Mouse (Mus musculus): ENCODE measurements around the gene Lrrc43. TPM values are rescaled to one million over a fixed set of nuclear protein-coding genes. Genes with fewer than 3 reads are reported as not detected.

Lrrc43 gene
- polyA plus RNA-seq, 1 experiment from 2014 or later: 0.34 TPM

GRCm38 (mm10) chr5:123522166-123522565 lies 33.1 kb downstream of the Lrrc43 start:
- ATAC-seq (ENCODE audit: low FRiP score): no peak
- peaks cover 28% of the 10 kb centered on the region for H3K4me1 ChIP-seq
- 88% methylated on average over 1 of the region's 1 CpGs for WGBS
- H3K27me3 ChIP-seq: no peaks in the 10 kb centered on the region
- peaks cover 22% of the 10 kb centered on the region for H3K36me3 ChIP-seq
- H3K4me2 ChIP-seq (replicated peaks): no peak overlapping the region
- H3K9ac ChIP-seq: no peak overlapping the region
- H3K27ac ChIP-seq: no peak overlapping the region
- no peak overlapping the region for H3K4me3 ChIP-seq
- H3K9me3 ChIP-seq (replicated peaks): no peaks in the 10 kb centered on the region

GRCm38 (mm10) chr5:123523692-123524392 lies 34.7 kb downstream of the Lrrc43 start, which contains the start of gene Diablo:
Gene Diablo, minus strand, starts transcription at chr5:123524176.
- Histone ChIP-seq H3K9ac (peak within 1 kb of the TSS; percentile 88), H3K4me3 (peak within 1 kb of the TSS; percentile 94), H3K27me3 (no peaks in the 10 kb centered on the region), H3K36me3 (peaks cover 13% of the 10 kb centered on the region), H3K9me3 (replicated peaks) (no peaks in the 10 kb centered on the region), H3K27ac (peak within 1 kb of the TSS; percentile 81), H3K4me2 (replicated peaks) (peak within 1 kb of the TSS; percentile 96), H3K4me1 (peaks cover 28% of the 10 kb centered on the region)
- peak; percentile 98 for ATAC-seq (ENCODE audit: low FRiP score)
- under 1% methylated on average over 77 of the region's 82 CpGs for WGBS

DNA sequence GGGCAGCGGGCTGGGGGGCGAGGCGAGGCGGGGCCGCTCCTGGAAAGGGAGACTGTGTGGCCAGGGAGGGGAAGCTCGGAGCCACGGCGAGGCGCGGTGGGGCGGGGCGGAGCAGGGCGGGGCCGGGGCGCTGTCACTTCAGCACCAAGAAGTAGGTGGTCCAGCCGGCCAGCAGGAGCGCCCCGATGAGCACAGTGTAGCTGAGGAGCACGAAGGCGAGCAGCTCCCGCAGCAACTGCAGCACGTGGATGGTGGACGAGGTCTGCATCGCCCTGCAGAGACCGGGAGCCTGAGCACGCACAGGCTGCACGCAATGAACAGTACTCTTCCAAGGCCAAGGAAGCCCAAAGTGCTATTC lies 35.3 kb downstream of the Lrrc43 start:
- H3K9me3 ChIP-seq (replicated peaks): no peaks in the 10 kb centered on the region
- peak overlapping the region; percentile 96 for H3K4me2 ChIP-seq (replicated peaks)
- WGBS: under 1% methylated on average over 22 of the region's 27 CpGs
- ATAC-seq (ENCODE audit: low FRiP score): peak; percentile 93
- peaks cover 17% of the 10 kb centered on the region for H3K36me3 ChIP-seq
- peak overlapping the region; percentile 59 for H3K9ac ChIP-seq
- H3K27me3 ChIP-seq: no peaks in the 10 kb centered on the region
- H3K4me1 ChIP-seq: peaks cover 28% of the 10 kb centered on the region
- peak overlapping the region; percentile 81 for H3K27ac ChIP-seq
- H3K4me3 ChIP-seq: peak overlapping the region; percentile 94

- H3K27me3 ChIP-seq: no peaks in the 10 kb centered on the region
- H3K27ac ChIP-seq: peak within 1 kb of the TSS; percentile 81
- peaks cover 21% of the 10 kb centered on the region for H3K36me3 ChIP-seq
- peak within 1 kb of the TSS; percentile 94 for H3K4me3 ChIP-seq
- 87% methylated on average over 7 of the region's 7 CpGs for WGBS
- H3K4me2 ChIP-seq (replicated peaks): peak within 1 kb of the TSS; percentile 96
- H3K9me3 ChIP-seq (replicated peaks): no peaks in the 10 kb centered on the region
- no peak for ATAC-seq (ENCODE audit: low FRiP score)
- H3K4me1 ChIP-seq: peaks cover 28% of the 10 kb centered on the region
- peak within 1 kb of the TSS; percentile 59 for H3K9ac ChIP-seq
Observed at GRCm38 (mm10) chr5:123525281-123525680, 36.2 kb downstream of the Lrrc43 start, which contains the start of gene Gm49027. Gene Gm49027, minus strand, starts transcription at chr5:123525488.

DNA sequence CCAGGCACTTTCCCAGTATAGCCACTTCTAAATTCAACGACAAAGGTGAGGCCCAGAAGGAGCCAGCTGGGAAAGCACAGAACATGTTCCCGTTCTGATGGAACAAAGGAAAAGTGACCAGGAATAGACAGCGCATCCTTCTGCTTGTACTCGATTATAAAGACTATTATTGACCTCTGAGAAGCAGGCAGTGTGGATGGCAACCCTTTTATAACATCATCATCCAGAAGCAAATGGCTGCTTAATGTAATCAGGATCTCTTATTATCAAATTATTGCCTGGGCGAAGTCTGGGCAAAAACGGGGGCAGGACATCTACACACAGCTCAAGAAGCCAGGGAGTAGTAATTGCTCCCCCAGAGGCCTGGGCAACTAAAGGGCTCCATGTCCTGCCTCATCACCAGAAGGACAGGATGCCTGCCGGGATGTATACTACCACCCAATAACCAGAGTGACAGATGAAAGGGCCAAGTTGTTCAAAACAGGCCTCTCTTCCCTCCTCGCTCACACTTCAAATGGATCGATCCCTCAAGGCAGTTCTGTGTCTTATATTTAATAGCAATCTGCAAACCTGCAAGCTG lies 36.9 kb downstream of the Lrrc43 start:
- no peak for ATAC-seq (ENCODE audit: low FRiP score)
- 88% methylated on average over 9 of the region's 9 CpGs for WGBS

DNA sequence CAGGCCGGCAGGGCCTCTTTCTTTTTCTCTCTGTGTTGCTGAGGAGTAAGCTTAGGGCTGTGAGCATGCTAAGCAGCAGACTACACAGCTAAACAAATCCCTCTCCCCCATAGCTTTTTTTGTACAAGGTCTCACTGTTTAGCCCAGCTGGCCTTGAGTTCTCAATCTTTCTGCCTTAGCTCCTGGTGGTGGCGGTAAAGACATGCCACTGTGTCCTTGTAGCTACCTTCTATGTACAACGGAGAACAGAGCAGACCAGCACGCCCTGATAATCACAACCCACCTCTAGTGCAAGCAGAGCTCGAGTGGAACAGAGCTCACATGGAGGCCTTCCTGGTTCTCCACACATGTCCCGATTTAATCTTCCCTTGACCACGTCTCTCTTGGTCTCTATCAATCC lies 39.5 kb downstream of the Lrrc43 start:
- ATAC-seq (ENCODE audit: low FRiP score): no peak
- WGBS: 82% methylated on average over 7 of the region's 7 CpGs

More for the DNA sequence above, 36.9 kb downstream of the Lrrc43 start:
- Histone ChIP-seq H3K4me1 (peaks cover 28% of the 10 kb centered on the region), H3K9me3 (replicated peaks) (no peaks in the 10 kb centered on the region), H3K36me3 (peaks cover 28% of the 10 kb centered on the region), H3K9ac (no peak overlapping the region), H3K27ac (no peak overlapping the region), H3K27me3 (no peaks in the 10 kb centered on the region), H3K4me2 (replicated peaks) (no peak overlapping the region), H3K4me3 (no peak overlapping the region)

GRCm38 (mm10) chr5:123530056-123530455 lies 41.0 kb downstream of the Lrrc43 start:
- ATAC-seq (ENCODE audit: low FRiP score): no peak
- no peak overlapping the region for H3K4me3 ChIP-seq
- no peaks in the 10 kb centered on the region for H3K27me3 ChIP-seq
- no peak overlapping the region for H3K4me2 ChIP-seq (replicated peaks)
- no peaks in the 10 kb centered on the region for H3K9me3 ChIP-seq (replicated peaks)
- no peak overlapping the region for H3K9ac ChIP-seq
- peaks cover 67% of the 10 kb centered on the region for H3K36me3 ChIP-seq
- no peaks in the 10 kb centered on the region; the same call in 1 of the 2 replicates for H3K4me1 ChIP-seq
- 91% methylated on average over 8 of the region's 8 CpGs for WGBS
- no peak overlapping the region for H3K27ac ChIP-seq

More for the DNA sequence above, 39.5 kb downstream of the Lrrc43 start:
- H3K36me3 ChIP-seq: peaks cover 55% of the 10 kb centered on the region
- H3K4me1 ChIP-seq: peaks cover 6% of the 10 kb centered on the region
- no peak overlapping the region for H3K9ac ChIP-seq
- no peak overlapping the region for H3K27ac ChIP-seq
- H3K27me3 ChIP-seq: no peaks in the 10 kb centered on the region
- no peak overlapping the region for H3K4me3 ChIP-seq
- H3K9me3 ChIP-seq (replicated peaks): no peaks in the 10 kb centered on the region
- no peak overlapping the region for H3K4me2 ChIP-seq (replicated peaks)

GRCm38 (mm10) chr5:123533801-123534200 lies 44.7 kb downstream of the Lrrc43 start:
- peaks cover 78% of the 10 kb centered on the region for H3K36me3 ChIP-seq
- H3K4me3 ChIP-seq: no peak overlapping the region
- 94% methylated on average over 10 of the region's 10 CpGs for WGBS
- H3K4me2 ChIP-seq (replicated peaks): no peak overlapping the region
- H3K27me3 ChIP-seq: no peaks in the 10 kb centered on the region
- H3K9me3 ChIP-seq (replicated peaks): no peaks in the 10 kb centered on the region
- ATAC-seq (ENCODE audit: low FRiP score): no peak
- no peak overlapping the region for H3K27ac ChIP-seq
- no peaks in the 10 kb centered on the region for H3K4me1 ChIP-seq
- no peak overlapping the region for H3K9ac ChIP-seq

GRCm38 (mm10) chr5:123555693-123556092 lies 66.6 kb downstream of the Lrrc43 start:
- ATAC-seq (ENCODE audit: low FRiP score): no peak
- Histone ChIP-seq H3K27ac (no peak overlapping the region), H3K4me2 (replicated peaks) (no peak overlapping the region), H3K9ac (no peak overlapping the region), H3K4me1 (no peaks in the 10 kb centered on the region), H3K27me3 (no peaks in the 10 kb centered on the region), H3K9me3 (replicated peaks) (no peaks in the 10 kb centered on the region), H3K36me3 (peaks cover 55% of the 10 kb centered on the region), H3K4me3 (no peak overlapping the region)
- 93% methylated on average over 7 of the region's 7 CpGs for WGBS

GRCm38 (mm10) chr5:123556451-123556850 lies 67.3 kb downstream of the Lrrc43 start:
- no peak for ATAC-seq (ENCODE audit: low FRiP score)
- 79% methylated on average over 2 of the region's 2 CpGs for WGBS
- Histone ChIP-seq H3K4me1 (no peaks in the 10 kb centered on the region), H3K4me3 (no peak overlapping the region), H3K27ac (no peak overlapping the region), H3K9ac (no peak overlapping the region), H3K9me3 (replicated peaks) (no peaks in the 10 kb centered on the region), H3K4me2 (replicated peaks) (no peak overlapping the region), H3K27me3 (no peaks in the 10 kb centered on the region), H3K36me3 (peaks cover 62% of the 10 kb centered on the region)

Data from hindbrain, embryonic 12.5 days (tissue).